Mouse (Mus musculus): ENCODE measurements around the gene Trim26. TPM values are rescaled to one million over a fixed set of nuclear protein-coding genes. Genes with fewer than 3 reads are reported as not detected.

Gene Trim26
- polyA plus RNA-seq, 1 experiment from 2014 or later, result 14.4 TPM

DNA sequence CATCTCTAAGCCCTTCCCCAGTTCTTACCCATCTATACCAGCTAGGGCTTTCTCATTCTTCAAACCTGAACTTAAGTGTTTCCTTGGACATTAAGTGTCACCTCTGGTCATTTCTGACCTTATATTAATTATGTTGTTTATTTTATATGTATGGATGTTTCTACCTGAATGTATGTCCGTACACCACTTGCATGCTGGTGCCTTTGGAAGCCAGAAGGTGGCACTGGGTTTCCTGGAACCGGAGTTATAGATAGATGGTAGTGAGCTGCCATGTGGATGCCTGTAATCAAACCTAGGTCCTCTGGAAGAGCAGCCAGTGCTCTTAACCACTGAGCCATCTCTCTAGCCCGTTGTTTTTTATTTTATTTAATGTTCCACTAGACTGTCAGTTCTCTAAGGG, 18.6 kb downstream of the Trim26 start:
- no peak overlapping the region for H3K27ac ChIP-seq
- H3K4me1 ChIP-seq, result peaks cover 19% of the 10 kb centered on the region
- no peak overlapping the region for H3K9ac ChIP-seq
- H3K4me3 ChIP-seq, result no peak overlapping the region
- no peak overlapping the region for H3K4me2 ChIP-seq
- no peaks in the 10 kb centered on the region for H3K9me3 ChIP-seq (replicated peaks)
- no peak for ATAC-seq
- WGBS (ENCODE audit: insufficient replicate concordance), result 78% methylated on average over 3 of the region's 3 CpGs
- peaks cover 70% of the 10 kb centered on the region for H3K36me3 ChIP-seq
- no peaks in the 10 kb centered on the region; the same call in none of the 2 replicates for H3K27me3 ChIP-seq (replicated peaks)

DNA sequence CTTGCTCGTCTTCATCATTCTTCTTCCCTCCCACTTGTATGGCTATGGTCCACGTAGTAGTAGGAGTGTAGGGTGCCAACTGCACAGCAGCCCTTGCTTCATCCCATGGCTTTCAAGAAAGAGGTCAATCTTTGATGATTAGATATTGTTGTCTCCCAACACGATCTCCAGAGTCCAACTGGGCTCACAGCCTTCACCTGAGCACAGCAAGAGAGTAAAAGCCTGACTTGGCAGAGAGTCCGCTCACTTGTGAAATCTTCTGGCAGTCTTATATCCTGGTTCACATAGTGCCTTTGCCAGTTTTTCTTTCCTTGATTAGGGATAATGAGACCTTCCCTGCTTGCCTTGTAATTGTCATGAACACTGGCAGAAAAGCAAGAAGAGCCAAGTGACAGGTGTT, 19.3 kb downstream of the Trim26 start:
- H3K27ac ChIP-seq, result no peak overlapping the region
- H3K9me3 ChIP-seq (replicated peaks), result no peaks in the 10 kb centered on the region
- no peak overlapping the region for H3K4me3 ChIP-seq
- H3K4me1 ChIP-seq, result peaks cover 14% of the 10 kb centered on the region
- WGBS (ENCODE audit: insufficient replicate concordance), result 72% methylated on average over 4 of the region's 4 CpGs
- H3K27me3 ChIP-seq (replicated peaks), result peaks cover 6% of the 10 kb centered on the region
- no peak for ATAC-seq
- no peak overlapping the region for H3K4me2 ChIP-seq
- H3K9ac ChIP-seq, result no peak overlapping the region
- peaks cover 64% of the 10 kb centered on the region for H3K36me3 ChIP-seq

DNA sequence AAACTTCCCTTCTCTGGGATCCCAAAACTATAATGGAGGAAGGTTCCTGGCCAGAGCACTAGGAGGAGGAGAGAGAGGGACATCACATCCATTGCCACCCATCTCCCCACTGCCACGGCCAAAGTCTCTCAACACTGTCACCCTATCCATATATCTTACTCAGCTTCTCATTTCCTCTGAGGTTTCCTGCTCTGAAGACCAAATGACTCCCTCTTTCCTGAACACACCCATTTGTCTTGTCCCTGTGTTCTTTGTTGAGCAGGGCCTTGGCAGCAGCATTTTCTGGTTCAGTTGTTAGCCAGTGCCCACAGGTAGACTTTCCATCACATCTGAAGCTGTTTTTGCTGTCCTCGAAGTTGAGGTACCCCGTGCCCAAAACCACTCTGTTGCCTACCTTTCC, 21.2 kb downstream of the Trim26 start:
- H3K4me2 ChIP-seq, result no peak overlapping the region
- H3K9me3 ChIP-seq (replicated peaks), result no peaks in the 10 kb centered on the region
- ATAC-seq, result no peak
- 54% methylated on average over 3 of the region's 3 CpGs for WGBS (ENCODE audit: insufficient replicate concordance)
- H3K4me1 ChIP-seq, result 0 out of 2 replicates have a peak, but pooled peaks cover 7% of the 10 kb centered on the region
- H3K27ac ChIP-seq, result no peak overlapping the region
- H3K9ac ChIP-seq, result no peak overlapping the region
- H3K4me3 ChIP-seq, result no peak overlapping the region
- peaks cover 26% of the 10 kb centered on the region for H3K27me3 ChIP-seq (replicated peaks)
- peaks cover 49% of the 10 kb centered on the region for H3K36me3 ChIP-seq

DNA sequence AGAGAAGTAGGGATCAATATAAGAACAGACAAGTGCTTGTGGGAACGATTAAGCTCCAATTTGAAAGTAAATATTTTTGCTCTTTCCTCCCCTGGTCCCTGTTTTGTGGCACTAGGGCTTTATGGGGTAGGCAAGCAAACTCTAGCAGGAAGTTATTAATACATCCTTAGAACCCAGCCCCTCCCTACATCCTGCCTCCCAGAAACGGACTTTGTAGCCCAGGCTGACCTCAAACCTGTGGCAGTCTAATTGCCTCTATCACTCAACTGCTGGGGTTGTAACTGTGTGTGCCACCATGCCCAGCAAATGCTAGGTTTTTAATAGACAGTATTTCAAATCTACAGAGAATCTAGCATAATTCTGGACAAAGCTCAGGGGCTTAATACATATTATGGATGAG, 24.7 kb downstream of the Trim26 start:
- 28% methylated on average over 2 of the region's 2 CpGs for WGBS (ENCODE audit: insufficient replicate concordance)
- no peak overlapping the region for H3K27ac ChIP-seq
- H3K4me3 ChIP-seq, result no peak overlapping the region
- peaks cover 24% of the 10 kb centered on the region for H3K4me1 ChIP-seq
- no peak overlapping the region for H3K9ac ChIP-seq
- peaks cover 27% of the 10 kb centered on the region for H3K36me3 ChIP-seq
- H3K27me3 ChIP-seq (replicated peaks), result peaks cover 59% of the 10 kb centered on the region
- no peak for ATAC-seq
- H3K9me3 ChIP-seq (replicated peaks), result no peaks in the 10 kb centered on the region
- H3K4me2 ChIP-seq, result no peak overlapping the region

DNA sequence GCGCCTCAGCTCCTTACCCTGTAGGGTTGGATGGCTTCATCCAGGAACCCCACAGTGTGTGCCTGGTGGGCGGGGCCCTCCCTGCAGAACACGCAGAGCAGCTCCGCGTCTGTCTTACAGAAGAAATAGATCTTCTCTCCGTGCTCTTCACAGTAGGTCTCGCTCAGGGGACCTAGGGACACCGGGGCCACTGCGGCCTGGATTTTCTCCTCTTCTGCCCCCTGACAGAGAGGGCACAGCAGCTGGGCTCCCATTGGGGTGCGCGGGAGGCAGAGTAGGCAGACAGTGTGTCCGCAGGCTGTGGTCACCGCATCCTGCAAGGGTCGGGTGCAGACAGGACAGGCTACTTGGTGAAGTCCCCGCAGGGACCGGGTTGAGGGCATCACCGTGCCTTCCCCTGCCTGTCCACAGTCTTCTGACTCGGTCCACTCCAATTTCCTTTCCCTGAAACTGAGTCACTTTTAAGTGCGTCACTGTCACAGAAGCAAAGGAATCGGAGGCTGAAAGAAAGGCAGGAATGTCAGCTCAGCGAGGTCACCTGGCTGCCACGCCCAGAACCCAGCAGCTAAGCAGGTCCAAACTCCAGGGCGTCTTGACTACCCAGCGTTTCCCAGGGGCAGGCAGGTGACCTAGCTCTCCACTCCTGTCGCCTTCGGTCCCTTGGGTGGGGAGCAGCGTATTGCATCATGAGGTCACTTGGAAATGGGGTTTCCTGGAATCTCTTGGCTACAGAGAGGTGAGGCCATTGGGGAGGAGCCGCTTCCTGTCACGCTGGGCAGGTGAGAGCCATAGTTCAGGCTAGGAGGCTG, 30.0 kb downstream of the Trim26 start, which contains the start of gene Trim15:
TSS of gene Trim15 (minus strand) at position 492 of the 809 bp plus-strand sequence.
- H3K36me3 ChIP-seq, result peaks cover 10% of the 10 kb centered on the region
- peak within 1 kb of the TSS; percentile 51 for H3K4me3 ChIP-seq
- H3K27me3 ChIP-seq (replicated peaks), result peaks cover 58% of the 10 kb centered on the region
- peak within 1 kb of the TSS; percentile 71 for H3K9ac ChIP-seq
- ATAC-seq, result no peak
- H3K4me1 ChIP-seq, result peaks cover 47% of the 10 kb centered on the region
- peak within 1 kb of the TSS; percentile 50 for H3K27ac ChIP-seq
- H3K4me2 ChIP-seq, result peak within 1 kb of the TSS; percentile 80
- no peaks in the 10 kb centered on the region for H3K9me3 ChIP-seq (replicated peaks)
- 17% methylated on average over 29 of the region's 29 CpGs for WGBS (ENCODE audit: insufficient replicate concordance)

DNA sequence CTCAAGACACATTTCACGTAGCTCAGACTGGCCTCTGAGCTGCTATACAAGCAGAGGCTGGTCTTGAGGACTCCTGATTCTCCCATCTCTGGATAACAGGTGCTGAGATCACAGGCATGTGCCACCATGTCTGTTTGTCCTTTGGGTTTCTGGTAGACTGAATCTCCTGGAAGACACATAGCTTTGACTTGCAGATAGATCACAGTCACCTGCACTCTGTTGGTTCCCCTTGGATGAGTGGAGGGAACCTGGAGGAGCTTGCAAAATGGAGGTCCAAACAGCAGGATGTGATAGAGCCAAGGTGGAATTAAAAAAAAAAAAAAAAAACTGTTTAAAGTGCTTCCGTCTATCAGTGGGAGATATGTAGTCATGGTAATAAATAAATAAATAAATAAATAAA, 31.9 kb downstream of the Trim26 start:
- ATAC-seq, result no peak
- peaks cover 27% of the 10 kb centered on the region for H3K36me3 ChIP-seq
- WGBS (ENCODE audit: insufficient replicate concordance), result 41% methylated on average over 2 of the region's 2 CpGs
- H3K27me3 ChIP-seq (replicated peaks), result peaks cover 39% of the 10 kb centered on the region
- H3K9ac ChIP-seq, result peak overlapping the region; percentile 52
- no peaks in the 10 kb centered on the region for H3K9me3 ChIP-seq (replicated peaks)
- H3K4me1 ChIP-seq, result peaks cover 58% of the 10 kb centered on the region
- no peak overlapping the region for H3K4me3 ChIP-seq
- H3K27ac ChIP-seq, result peak overlapping the region; percentile 98
- peak overlapping the region; percentile 55 for H3K4me2 ChIP-seq

DNA sequence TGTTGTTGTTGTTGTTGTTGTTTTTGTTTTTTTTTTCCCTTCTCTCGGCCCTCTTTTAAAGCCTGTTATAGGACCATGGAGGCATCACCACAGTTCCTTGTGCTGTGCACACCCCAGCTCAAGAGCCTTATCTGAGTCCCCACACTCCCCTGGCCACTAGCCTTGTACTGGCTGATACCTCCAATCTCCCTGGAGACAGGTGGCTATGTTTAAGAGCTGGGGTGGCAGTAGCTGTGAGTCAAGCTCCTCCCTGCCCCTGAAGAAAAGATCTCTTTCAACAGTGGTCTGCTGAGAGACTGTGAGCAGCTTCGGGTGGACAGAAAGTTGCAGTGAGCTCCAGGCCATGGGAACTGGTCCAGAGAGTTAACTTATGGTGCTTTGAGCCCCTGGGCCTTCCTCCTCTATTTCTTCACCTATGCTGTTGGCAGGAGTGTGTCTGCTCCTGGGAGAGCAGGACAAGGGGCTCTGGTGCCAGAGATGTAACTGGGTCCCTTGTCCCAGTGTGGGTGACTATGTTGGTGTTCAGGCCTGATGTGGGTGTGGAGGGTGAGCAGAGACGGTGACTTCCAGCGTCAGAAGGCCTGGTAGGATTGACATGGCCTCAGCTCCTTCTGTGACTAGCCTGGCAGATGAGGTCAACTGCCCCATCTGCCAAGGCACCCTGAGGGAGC, 32.5 kb downstream of the Trim26 start, which contains the start of gene Trim10:
TSS of gene Trim10 (plus strand) at position 291 of the 671 bp plus-strand sequence.
- Histone ChIP-seq H3K9me3 (replicated peaks) (no peaks in the 10 kb centered on the region), H3K4me2 (peak within 1 kb of the TSS; percentile 73), H3K9ac (peak within 1 kb of the TSS; percentile 89), H3K4me1 (peaks cover 59% of the 10 kb centered on the region), H3K27me3 (replicated peaks) (peaks cover 33% of the 10 kb centered on the region), H3K4me3 (peak within 1 kb of the TSS; percentile 71), H3K36me3 (peaks cover 33% of the 10 kb centered on the region), H3K27ac (peak within 1 kb of the TSS; percentile 98)
- 23% methylated on average over 4 of the region's 4 CpGs for WGBS (ENCODE audit: insufficient replicate concordance)
- peak; percentile 100 for ATAC-seq

DNA sequence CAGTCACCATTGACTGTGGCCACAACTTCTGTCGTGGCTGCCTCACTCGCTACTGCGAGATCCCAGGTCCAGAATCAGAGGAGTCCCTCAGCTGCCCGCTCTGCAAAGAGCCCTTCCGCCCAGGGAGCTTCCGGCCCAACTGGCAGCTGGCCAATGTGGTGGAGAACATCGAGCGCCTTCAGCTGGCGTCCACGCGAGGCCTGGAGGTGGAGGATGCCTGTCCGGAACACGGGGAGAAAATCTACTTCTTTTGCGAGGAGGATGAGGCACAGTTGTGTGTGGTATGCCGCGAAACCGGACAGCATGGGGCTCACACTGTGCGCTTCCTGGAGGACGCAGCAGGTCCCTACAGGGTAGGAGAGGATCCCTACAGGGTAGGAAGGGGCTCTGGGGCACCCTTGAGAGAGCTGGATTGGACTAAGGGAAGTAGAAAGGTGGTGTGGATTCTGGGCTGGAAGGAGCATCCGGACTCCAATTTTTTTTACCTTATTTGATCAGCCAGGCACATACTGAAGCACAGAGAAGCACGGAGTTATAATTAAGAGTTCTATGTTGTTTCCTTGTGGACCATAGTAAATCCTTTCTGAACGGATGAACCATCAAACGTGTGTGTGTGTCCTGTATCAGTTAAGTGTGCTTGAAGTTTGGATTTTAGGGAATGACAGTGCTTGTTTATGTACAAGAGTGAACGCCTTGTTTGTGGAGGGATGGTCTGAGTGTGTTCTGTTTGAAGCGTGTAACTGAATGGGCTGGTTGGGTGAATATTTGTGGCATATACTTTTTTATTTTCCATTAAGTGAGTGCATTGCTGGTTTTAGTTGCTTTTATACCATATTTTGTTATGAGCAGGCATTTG, 33.2 kb downstream of the Trim26 start:
- peak overlapping the region; percentile 89 for H3K9ac ChIP-seq
- peaks cover 61% of the 10 kb centered on the region for H3K4me1 ChIP-seq
- peak overlapping the region; percentile 71 for H3K4me3 ChIP-seq
- H3K9me3 ChIP-seq (replicated peaks), result no peaks in the 10 kb centered on the region
- H3K27me3 ChIP-seq (replicated peaks), result peaks cover 26% of the 10 kb centered on the region
- H3K27ac ChIP-seq, result peak overlapping the region; percentile 98
- 48% methylated on average over 25 of the region's 25 CpGs for WGBS (ENCODE audit: insufficient replicate concordance)
- peak overlapping the region; percentile 73 for H3K4me2 ChIP-seq
- no peak; the same call in 1 of the 2 replicates for ATAC-seq
- H3K36me3 ChIP-seq, result peaks cover 41% of the 10 kb centered on the region

DNA sequence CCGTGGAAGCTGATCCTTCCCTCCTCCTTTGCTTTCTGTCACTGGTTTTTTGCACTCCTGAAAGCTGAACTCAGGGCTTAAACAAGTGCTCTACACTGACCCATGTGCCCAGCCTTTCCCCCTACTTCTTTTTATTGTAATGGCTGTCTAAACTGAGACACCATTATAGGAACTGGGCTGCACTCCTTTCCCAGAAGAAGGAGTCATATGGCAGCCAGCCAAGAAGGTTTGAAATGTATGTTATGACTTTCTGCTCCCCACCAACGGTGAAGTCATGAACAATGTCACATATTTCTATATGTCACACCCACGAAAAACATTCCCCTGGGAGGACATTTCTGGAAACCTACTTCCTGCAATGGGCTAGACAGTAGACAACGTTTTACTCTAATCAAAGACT, 37.7 kb downstream of the Trim26 start:
- Histone ChIP-seq H3K36me3 (peaks cover 78% of the 10 kb centered on the region), H3K4me1 (peaks cover 33% of the 10 kb centered on the region), H3K9me3 (replicated peaks) (no peaks in the 10 kb centered on the region), H3K4me2 (peak overlapping the region; percentile 38), H3K9ac (no peak overlapping the region), H3K27me3 (replicated peaks) (peaks cover 8% of the 10 kb centered on the region; the same call in 1 of the 2 replicates), H3K27ac (no peak overlapping the region), H3K4me3 (peak overlapping the region; percentile 14; the same call in 1 of the 2 replicates)
- ATAC-seq, result no peak
- WGBS (ENCODE audit: insufficient replicate concordance), result 67% methylated on average over 4 of the region's 4 CpGs

DNA sequence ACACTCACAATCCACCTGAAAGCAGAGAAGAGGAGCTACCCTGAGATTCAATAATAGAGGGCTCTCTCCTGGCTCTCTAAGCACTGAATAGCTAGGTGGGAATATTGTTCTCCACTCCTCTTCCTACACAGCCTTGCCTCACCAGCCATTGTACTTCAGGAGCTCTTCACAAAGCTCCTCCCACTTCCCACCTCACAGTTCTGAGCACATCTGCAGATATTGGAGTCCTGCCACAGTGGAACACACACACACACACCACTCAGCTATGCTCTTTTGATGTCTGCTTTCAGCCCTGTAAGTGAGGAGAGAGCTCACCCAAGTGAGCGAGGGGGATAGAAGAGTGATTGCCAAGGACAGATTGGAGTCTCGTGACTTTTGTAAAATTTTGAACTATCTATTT, 46.4 kb downstream of the Trim26 start:
- WGBS (ENCODE audit: insufficient replicate concordance), result 67% methylated on average over 2 of the region's 2 CpGs
- H3K9me3 ChIP-seq (replicated peaks), result no peaks in the 10 kb centered on the region
- no peak overlapping the region for H3K9ac ChIP-seq
- no peak overlapping the region for H3K4me2 ChIP-seq
- no peak overlapping the region for H3K4me3 ChIP-seq
- peaks cover 6% of the 10 kb centered on the region for H3K36me3 ChIP-seq
- no peak overlapping the region for H3K27ac ChIP-seq
- no peak for ATAC-seq
- peaks cover 20% of the 10 kb centered on the region for H3K27me3 ChIP-seq (replicated peaks)
- H3K4me1 ChIP-seq, result no peaks in the 10 kb centered on the region

DNA sequence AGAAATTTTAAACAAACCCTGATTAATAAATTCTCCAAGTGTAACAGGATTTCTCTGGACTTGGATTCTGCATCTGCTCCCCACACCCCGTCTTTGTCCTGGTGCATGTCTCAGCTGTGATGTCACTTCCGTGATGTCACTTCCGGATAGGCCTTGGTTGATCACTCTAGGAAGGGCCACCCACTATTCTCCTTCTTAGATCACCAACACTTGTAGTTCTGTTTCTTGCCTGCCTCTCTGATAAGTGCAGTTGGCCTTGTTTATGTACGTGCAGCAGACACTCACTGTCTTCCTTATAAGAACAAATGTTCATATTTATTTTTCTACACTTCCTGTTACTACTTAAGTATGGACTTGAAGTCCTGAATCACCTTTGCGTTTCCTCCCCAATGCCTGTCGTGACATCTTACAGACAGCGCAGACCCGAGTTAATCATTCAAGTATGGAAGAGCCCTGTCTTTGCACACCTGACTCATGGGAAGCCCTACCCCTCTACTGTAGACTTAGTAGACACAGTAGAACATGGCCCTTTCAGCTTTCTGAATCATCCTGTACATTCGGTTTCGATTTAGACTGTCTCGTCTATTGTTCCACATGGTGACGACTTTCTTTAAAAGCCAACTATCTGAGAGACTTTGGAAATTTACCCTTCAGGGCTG, 48.3 kb downstream of the Trim26 start:
- ATAC-seq, result no peak
- H3K27ac ChIP-seq, result no peak overlapping the region
- WGBS (ENCODE audit: insufficient replicate concordance), result 82% methylated on average over 12 of the region's 12 CpGs
- peaks cover 37% of the 10 kb centered on the region for H3K27me3 ChIP-seq (replicated peaks)
- H3K36me3 ChIP-seq, result no peaks in the 10 kb centered on the region
- no peaks in the 10 kb centered on the region for H3K4me1 ChIP-seq
- no peaks in the 10 kb centered on the region for H3K9me3 ChIP-seq (replicated peaks)
- H3K4me2 ChIP-seq, result no peak overlapping the region
- no peak overlapping the region for H3K9ac ChIP-seq
- no peak overlapping the region for H3K4me3 ChIP-seq
